Mouse (Mus musculus): ENCODE measurements around the gene Chpt1.

DNA sequence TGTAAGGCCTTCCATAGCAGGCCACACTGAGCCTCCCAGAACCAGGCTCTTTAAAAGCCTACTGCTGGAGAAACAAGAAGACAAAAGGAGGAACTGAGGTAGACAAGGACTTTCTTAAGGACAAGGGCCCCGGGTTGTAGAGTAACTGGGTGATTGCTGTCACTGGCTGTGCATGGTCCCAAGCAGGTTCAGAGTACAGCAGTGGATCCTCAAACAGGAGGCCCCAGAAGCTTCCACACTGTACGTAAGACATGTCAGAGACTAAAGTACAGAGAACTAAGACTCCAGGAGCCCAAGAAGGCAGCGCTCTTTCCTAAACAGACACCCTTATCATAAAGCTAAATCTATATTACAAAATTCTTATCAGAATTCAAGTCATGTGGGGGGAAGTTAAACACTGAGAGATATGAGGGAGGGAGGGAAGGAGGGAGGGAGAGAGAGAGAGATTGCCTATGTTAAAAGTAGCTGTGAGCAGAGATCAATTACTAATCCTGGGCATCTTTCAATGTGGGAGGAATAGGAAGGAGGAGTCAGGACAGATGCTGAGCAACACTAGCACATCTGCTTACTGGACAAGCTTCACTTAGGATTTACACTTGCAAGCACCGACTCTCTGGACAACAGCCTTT is 8.8 kb downstream of the Chpt1 start:
- no peak for TF ChIP-seq POLR2A (IDR thresholded peaks at IDR 0.05; ENCODE audit: low read depth, low read length)
- no peak for TF ChIP-seq CTCF (IDR thresholded peaks at IDR 0.05; ENCODE audit: extremely low read depth, insufficient read length, insufficient replicate concordance, low read depth, low read length)

Measured in small intestine, adult 2 months (tissue).